Mouse (Mus musculus) left cerebral cortex, adult 9 months (tissue): Measurements from ENCODE around the gene Sowahb.

Experiments
- DNase-seq, 2 experiments: peaks; one replicate each; pipeline ENCODE4 v3.0.0; 2022; ENCODE audit warnings: low spot score in 2 of 2

Gene Sowahb

GRCm38 (mm10) chr5:93044584-93045370 lies at the start of gene Sowahb:
TSS of gene Sowahb (minus strand) at chr5:93045022.
- DNase-seq, result peak in 1 of 2 experiments; percentile 63

GRCm38 (mm10) chr5:93093638-93094527 lies 49.1 kb upstream of the Sowahb start:
- DNase-seq, result peak in 1 of 2 experiments; percentile 45

GRCm38 (mm10) chr5:93092857-93093622 lies 48.2 kb upstream of the Sowahb start, which contains the start of gene Sept11:
TSS of gene Sept11 (plus strand) at chr5:93093437.
- peak; percentile 85 to 95 for DNase-seq

DNA sequence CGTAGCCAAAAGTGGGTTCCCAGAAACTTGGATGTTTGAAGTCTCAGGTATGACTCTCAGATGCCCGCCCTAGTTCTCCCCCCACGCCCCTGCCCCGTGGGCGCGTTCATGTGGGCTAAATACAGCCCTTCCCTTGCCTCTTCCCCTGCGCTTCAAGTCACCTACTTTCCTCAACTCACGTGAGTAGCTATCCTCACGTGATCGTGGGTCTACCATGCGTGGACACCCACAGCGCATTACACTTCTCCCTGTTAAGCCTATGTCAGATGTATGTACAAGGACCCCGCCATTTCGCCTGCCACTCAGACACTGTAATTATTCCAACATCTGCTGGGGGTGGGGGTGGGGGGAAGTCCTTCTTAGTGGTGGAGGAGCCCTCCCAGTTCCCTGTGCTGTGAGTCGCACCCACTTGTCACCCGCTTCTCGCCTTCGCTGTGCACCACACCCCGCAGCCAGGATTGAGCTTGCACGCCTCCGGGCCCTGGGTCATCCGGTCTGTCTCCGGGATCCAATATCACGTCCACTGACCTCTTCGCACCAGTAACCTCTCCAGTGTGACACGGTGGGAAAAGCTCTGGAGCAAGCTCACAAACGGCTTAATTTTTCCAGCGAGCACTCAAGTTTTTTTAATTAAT lies 47.4 kb upstream of the Sowahb start:
- peak; percentile 31 to 54 for DNase-seq

GRCm38 (mm10) chr5:93091266-93091665 lies 46.4 kb upstream of the Sowahb start:
- DNase-seq, result no peak

GRCm38 (mm10) chr5:93085900-93086299 lies 41.1 kb upstream of the Sowahb start:
- no peak for DNase-seq

- no peak for DNase-seq
Observed at GRCm38 (mm10) chr5:93085015-93085598, 40.3 kb upstream of the Sowahb start.

GRCm38 (mm10) chr5:93079596-93079995 lies 34.8 kb upstream of the Sowahb start:
- DNase-seq, result no peak

DNA sequence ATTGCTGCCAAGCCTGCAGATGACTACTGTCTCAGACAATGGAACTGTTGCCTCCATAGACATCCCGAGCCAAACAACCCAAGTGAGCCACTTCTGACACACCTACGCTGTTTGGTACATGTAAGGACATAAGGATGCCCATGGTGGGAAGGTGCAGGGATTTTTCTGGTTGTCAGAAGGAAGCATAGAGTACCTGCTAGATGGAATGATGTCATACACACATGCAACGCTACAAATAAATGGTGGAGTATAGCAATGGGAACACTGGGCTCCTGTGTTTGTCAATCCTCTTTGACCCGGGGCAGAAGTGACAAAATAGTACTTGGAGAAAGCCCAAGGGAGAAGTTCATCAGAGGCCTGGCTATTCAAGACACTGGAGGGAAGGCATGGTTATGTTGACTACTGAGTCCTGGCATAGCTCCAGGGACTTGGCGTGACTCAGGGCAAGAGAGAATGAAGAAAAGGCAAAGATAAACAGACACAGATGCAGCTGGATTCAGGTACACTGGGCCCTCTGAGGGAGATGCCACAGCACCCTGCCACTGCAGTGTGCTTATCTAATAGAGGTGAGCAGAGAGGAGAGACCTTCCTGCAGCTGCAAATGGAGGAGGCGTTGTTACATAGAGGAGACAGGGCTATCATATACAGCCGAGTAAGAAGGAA lies 33.0 kb upstream of the Sowahb start:
- no peak for DNase-seq

GRCm38 (mm10) chr5:93060865-93061264 lies 16.0 kb upstream of the Sowahb start:
- DNase-seq, result no peak

DNA sequence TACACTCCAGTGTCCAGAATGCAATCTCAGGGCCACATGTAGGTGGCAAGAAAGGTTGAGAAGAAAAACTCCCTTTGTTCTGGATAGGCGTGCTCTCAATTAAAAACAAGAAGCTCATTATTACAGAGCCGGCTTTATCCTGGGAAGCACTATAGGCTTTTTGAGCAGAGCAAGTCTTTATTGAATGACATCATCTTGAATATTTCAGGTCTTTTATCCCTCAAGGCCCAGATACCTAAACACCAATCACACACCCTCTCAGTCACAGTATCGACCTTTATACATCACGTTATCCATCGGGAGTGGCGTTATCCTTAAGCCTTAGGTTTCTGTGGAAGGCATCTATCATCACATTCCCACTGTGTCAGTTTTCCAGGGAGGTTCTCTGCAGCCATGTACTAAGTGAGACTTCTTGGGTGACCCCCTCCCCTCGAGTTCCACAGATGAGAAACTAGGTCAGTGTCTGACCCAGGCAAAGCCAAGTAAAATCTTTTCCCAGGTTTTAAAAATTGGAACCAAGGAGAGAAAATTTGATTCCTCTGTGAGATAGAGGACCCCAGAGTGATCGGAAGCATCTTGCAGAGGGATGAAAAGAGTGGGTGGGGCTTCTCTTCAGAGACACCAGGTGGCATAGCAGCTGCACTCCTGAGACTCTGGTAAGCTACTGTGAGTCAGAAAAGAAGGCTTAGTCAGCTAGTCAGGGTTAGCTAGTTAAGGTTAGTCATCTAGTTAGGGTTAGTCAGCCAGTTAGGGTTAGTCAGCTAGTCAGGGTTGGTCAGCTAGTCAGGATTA lies 9.0 kb upstream of the Sowahb start:
- peak in 1 of 2 experiments; percentile 25 for DNase-seq

DNA sequence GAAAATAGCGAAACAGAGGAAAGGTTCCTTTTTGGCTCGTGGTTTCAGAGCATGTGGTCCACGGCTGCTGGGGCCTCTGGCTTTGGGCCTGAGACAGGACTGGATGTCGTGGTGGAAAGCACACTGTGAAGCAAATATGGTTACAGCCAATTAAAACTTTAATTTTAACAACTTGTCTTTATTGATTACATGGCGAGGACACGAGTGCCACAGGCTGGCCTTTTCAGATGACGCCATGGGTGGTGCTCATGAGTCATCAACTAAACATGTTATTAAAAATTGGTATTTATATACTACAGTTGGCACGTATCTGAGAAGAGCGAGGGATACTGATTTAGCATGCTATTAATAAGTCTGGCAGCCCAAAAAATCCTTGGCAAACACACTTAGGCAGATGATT lies 7.1 kb upstream of the Sowahb start:
- no peak for DNase-seq

DNA sequence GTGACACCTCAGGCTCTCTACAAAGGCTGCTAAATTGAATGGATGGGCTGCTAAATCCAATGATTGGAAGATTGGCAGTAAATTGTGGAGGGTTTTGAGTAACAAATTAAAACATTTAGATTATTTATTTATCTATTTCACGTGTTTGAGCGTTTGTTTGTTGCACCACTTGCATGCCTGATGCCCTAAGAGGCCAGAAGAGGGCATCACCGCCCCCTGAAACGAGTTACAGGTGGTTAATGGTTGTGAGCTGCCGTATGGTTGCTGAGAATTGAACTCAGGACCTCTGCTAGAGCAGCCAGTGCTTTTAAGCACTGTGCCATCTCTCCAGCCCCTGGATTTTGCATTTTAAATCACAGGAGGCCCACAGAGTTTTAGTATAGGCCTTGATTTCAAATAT lies 6.2 kb upstream of the Sowahb start:
- DNase-seq, result no peak

GRCm38 (mm10) chr5:93049971-93050370 lies 5.1 kb upstream of the Sowahb start:
- DNase-seq, result no peak

GRCm38 (mm10) chr5:93048481-93049240 lies 3.8 kb upstream of the Sowahb start:
- DNase-seq, result no peak

DNA sequence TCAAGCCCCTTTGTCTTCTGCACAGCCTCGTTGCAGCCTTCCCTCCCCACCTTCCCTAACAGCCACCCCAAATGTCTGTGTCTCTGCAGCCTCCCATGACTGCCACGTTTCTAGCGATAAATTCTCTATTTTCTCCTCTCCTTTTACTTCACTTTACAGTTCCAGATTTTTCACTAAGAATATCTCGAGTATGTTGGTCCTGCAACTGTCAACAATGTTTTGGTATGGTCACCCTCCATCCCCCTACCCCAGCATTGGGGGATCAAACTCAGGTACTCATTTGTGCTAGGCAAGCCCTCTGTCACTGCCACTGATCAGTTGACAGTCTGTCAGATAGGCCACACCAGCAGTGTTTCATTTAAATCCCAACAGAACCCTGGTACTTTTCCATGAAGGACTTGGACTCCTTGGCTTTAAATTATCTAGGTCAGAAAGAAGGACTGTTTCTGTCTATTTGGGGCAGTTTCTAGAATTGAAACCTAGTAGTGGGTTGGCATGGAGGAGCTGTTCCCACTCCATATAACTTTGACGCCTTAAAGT lies 1.6 kb upstream of the Sowahb start:
- DNase-seq, result no peak

- DNase-seq, result no peak
Observed at GRCm38 (mm10) chr5:93045371-93045714, 521 bp upstream of the Sowahb start.

DNA sequence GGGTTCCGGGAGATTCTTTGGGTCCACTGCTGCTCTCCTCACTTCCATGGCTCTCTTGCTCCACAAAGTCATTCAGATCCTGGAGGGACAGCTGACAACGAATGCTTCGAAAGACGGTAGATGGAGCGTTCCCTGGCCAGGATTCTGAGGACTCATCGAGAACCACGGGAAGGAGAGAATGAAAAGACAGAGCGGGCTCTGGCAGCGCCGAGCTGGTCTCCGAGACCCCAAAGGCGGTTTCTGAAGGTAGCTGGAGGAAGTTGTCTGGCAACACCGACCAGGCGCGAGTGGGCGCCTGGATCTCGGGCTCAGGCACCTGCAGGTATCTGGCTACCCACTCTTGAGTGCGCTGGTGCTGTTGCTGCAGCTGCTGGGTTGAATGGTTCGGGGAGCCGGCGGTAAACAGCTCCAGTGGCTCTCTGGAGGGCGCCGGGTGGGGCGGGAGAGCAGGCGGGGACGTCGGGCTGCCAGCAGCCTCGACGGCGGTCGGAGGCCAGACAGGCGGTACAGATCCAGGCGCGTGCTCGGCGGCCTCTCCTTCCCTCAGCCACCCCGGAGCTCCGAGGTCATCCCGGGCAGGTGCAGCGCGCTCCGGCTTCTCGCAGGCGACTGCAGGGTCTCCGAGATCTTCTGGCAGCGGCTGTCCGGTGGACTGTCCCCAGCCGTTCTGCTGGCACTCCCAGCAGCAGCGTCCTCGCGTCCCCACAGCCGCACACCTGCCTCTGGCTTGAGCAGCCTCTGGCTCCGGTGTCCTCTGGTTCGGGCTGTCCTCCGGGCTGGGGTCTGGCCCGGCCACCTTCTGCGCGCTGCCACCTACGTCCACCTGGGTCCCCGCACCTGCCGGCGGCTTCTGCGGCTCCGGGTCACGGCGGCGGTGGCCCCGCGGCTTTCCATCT lies 886 bp downstream of the Sowahb start:
- peak in 1 of 2 experiments; percentile 9 for DNase-seq
